In the genomic region with DNA sequence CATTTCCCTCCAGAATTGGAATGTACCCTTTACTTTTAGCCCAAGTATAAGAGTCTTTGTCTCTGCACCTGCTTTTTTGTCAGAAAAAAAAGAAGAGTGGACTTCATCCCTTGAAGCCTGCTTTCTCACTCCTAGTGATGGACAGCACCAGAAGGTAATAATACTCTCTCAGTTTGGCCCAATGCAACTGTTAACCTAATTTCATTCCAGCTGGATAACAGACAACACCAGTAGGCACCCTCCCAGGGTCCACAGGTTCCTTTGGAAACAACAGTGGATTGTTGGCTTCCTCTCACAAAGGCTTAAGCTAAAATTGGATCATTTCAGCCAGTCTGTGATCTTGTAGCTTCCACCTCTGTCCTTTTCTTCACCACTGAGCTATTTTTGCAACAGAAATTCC, we compare ENCODE assay signal across 15 mouse cellular contexts.
"Had no signal": no experiment of that assay in that cellular context is flagged by ENCODE, and none has a peak within 500 bp of the region (broad histone marks: within the 10 kb centered on the region; RNA-seq: fewer than 3 reads in every experiment).

No protein-coding gene starts in this region.

- H3K9me3 ChIP-seq: neural tube, embryonic 15.5 days; stomach, embryonic 15.5 days had no signal

- H3K4me3 ChIP-seq: neural tube, embryonic 15.5 days; stomach, embryonic 15.5 days had no signal

- H3K27ac ChIP-seq: neural tube, embryonic 15.5 days; stomach, embryonic 15.5 days; stomach, postnatal 0 days had no signal

- DNase-seq: retina, postnatal 1 day; right cerebral cortex, adult 18-20 months; right cerebral cortex, postnatal 14 days; right cerebral cortex, postnatal 25 days; right cerebral cortex, postnatal 4 days; spleen, adult 18-20 months; thymus, adult 18-20 months; thymus, adult 2 months; thymus, postnatal 14 days; thymus, postnatal 25 days; thymus, postnatal 36 days; thymus, postnatal 4 days had no signal

- H3K4me1 ChIP-seq: neural tube, embryonic 15.5 days; stomach, embryonic 15.5 days had no signal

- H3K4me2 ChIP-seq: neural tube, embryonic 15.5 days; stomach, embryonic 15.5 days had no signal

- H3K27me3 ChIP-seq: neural tube, embryonic 15.5 days; stomach, embryonic 15.5 days had no signal

- H3K36me3 ChIP-seq: neural tube, embryonic 15.5 days; stomach, embryonic 15.5 days had no signal

- H3K9ac ChIP-seq: neural tube, embryonic 15.5 days; stomach, embryonic 15.5 days had no signal
